Mouse (Mus musculus) kidney, postnatal 14 days (tissue): ENCODE data around the gene Plcd3.

Experiments
- DNase-seq: peaks from one replicate; pipeline ENCODE4 v3.0.0; 2022; ENCODE audit warnings: mixed read lengths

Plcd3 gene

GRCm38 (mm10) chr11:103101481-103101865 lies at the start of gene Plcd3, which contains the start of gene Acbd4:
Plcd3 (minus strand) TSS chr11:103101658.
Acbd4 (plus strand) TSS chr11:103101682.
- peak; percentile 91 for DNase-seq

GRCm38 (mm10) chr11:103149771-103150170 lies 48.3 kb upstream of the Plcd3 start:
- no peak for DNase-seq

GRCm38 (mm10) chr11:103147766-103148165 lies 46.3 kb upstream of the Plcd3 start:
- peak; percentile 70 for DNase-seq

GRCm38 (mm10) chr11:103146386-103146785 lies 44.9 kb upstream of the Plcd3 start:
- no peak for DNase-seq

- peak; percentile 27 for DNase-seq
Measured at GRCm38 (mm10) chr11:103144309-103145285, 43.1 kb upstream of the Plcd3 start.

GRCm38 (mm10) chr11:103142441-103143182 lies 41.2 kb upstream of the Plcd3 start:
- peak; percentile 87 for DNase-seq

GRCm38 (mm10) chr11:103141944-103142255 lies 40.4 kb upstream of the Plcd3 start:
- DNase-seq: peak; percentile 53

GRCm38 (mm10) chr11:103141101-103141943 lies 39.9 kb upstream of the Plcd3 start:
- DNase-seq: peak; percentile 89

GRCm38 (mm10) chr11:103140763-103141100 lies 39.3 kb upstream of the Plcd3 start:
- no peak for DNase-seq

GRCm38 (mm10) chr11:103139951-103140762 lies 38.7 kb upstream of the Plcd3 start:
- no peak for DNase-seq

GRCm38 (mm10) chr11:103136039-103136577 lies 34.6 kb upstream of the Plcd3 start:
- no peak for DNase-seq

GRCm38 (mm10) chr11:103134221-103134620 lies 32.8 kb upstream of the Plcd3 start:
- DNase-seq: no peak

- DNase-seq: no peak
Measured at GRCm38 (mm10) chr11:103133456-103134185, 32.2 kb upstream of the Plcd3 start.

- peak; percentile 100 for DNase-seq
Measured at GRCm38 (mm10) chr11:103132576-103133455, 31.4 kb upstream of the Plcd3 start.

- peak; percentile 71 for DNase-seq
Measured at GRCm38 (mm10) chr11:103131701-103132575, 30.5 kb upstream of the Plcd3 start, which contains the start of gene Hexim2. Hexim2 (plus strand) TSS chr11:103132429.

GRCm38 (mm10) chr11:103120315-103120714 lies 18.9 kb upstream of the Plcd3 start:
- no peak for DNase-seq

- no peak for DNase-seq
Measured at GRCm38 (mm10) chr11:103119609-103120008, 18.2 kb upstream of the Plcd3 start.

GRCm38 (mm10) chr11:103118866-103119265 lies 17.4 kb upstream of the Plcd3 start:
- DNase-seq: no peak

GRCm38 (mm10) chr11:103117591-103118009 lies 16.1 kb upstream of the Plcd3 start:
- peak; percentile 57 for DNase-seq
